Mouse (Mus musculus): ENCODE results near the gene Rsad2. TPM values are rescaled to one million over a fixed set of nuclear protein-coding genes. Genes with fewer than 3 reads are reported as not detected.

Rsad2 gene
- polyA plus RNA-seq, 1 experiment from 2014 or later: 0.15 TPM

- Histone ChIP-seq H3K36me3 (peaks cover 15% of the 10 kb centered on the region), H3K27me3 (no peaks in the 10 kb centered on the region), H3K9me3 (no peaks in the 10 kb centered on the region), H3K4me3 (replicated peaks) (no peak overlapping the region), H3K4me2 (replicated peaks) (no peak overlapping the region), H3K27ac (no peak overlapping the region), H3K9ac (replicated peaks) (no peak overlapping the region), H3K4me1 (replicated peaks) (peaks cover 53% of the 10 kb centered on the region)
- 98% methylated on average over 3 of the region's 3 CpGs for WGBS
- no peak for ATAC-seq
Measured at GRCm38 (mm10) chr12:26410443-26410842, 45.8 kb downstream of the Rsad2 start.

GRCm38 (mm10) chr12:26408707-26409106, 47.5 kb downstream of the Rsad2 start:
- H3K36me3 ChIP-seq: peaks cover 28% of the 10 kb centered on the region
- H3K4me1 ChIP-seq (replicated peaks): peaks cover 52% of the 10 kb centered on the region
- H3K9ac ChIP-seq (replicated peaks): no peak overlapping the region
- ATAC-seq: no peak
- H3K27ac ChIP-seq: no peak overlapping the region
- H3K27me3 ChIP-seq: no peaks in the 10 kb centered on the region
- no peak overlapping the region for H3K4me3 ChIP-seq (replicated peaks)
- 70% methylated on average over 9 of the region's 9 CpGs for WGBS
- no peak overlapping the region for H3K4me2 ChIP-seq (replicated peaks)
- no peaks in the 10 kb centered on the region for H3K9me3 ChIP-seq

- Histone ChIP-seq H3K9ac (replicated peaks) (no peak overlapping the region), H3K36me3 (peaks cover 40% of the 10 kb centered on the region), H3K27me3 (no peaks in the 10 kb centered on the region), H3K4me3 (replicated peaks) (no peak overlapping the region), H3K9me3 (no peaks in the 10 kb centered on the region), H3K27ac (peak overlapping the region; percentile 35; the same call in 1 of the 2 replicates), H3K4me2 (replicated peaks) (no peak overlapping the region), H3K4me1 (replicated peaks) (peaks cover 22% of the 10 kb centered on the region; the same call in 1 of the 2 replicates)
- 84% methylated on average over 11 of the region's 11 CpGs for WGBS
- ATAC-seq: no peak
Measured at GRCm38 (mm10) chr12:26404781-26405702, 51.2 kb downstream of the Rsad2 start.

GRCm38 (mm10) chr12:26403372-26404125, 52.7 kb downstream of the Rsad2 start:
- no peaks in the 10 kb centered on the region for H3K9me3 ChIP-seq
- H3K4me3 ChIP-seq (replicated peaks): no peak overlapping the region
- 87% methylated on average over 16 of the region's 16 CpGs for WGBS
- H3K4me1 ChIP-seq (replicated peaks): peaks cover 17% of the 10 kb centered on the region; the same call in 1 of the 2 replicates
- no peak overlapping the region for H3K27ac ChIP-seq
- H3K27me3 ChIP-seq: no peaks in the 10 kb centered on the region
- H3K4me2 ChIP-seq (replicated peaks): no peak overlapping the region
- H3K36me3 ChIP-seq: peaks cover 33% of the 10 kb centered on the region
- ATAC-seq: no peak
- H3K9ac ChIP-seq (replicated peaks): no peak overlapping the region

GRCm38 (mm10) chr12:26401696-26402470, 54.4 kb downstream of the Rsad2 start:
- WGBS: 85% methylated on average over 10 of the region's 10 CpGs

GRCm38 (mm10) chr12:26401254-26401653, 55.0 kb downstream of the Rsad2 start:
- no peak overlapping the region for H3K27ac ChIP-seq
- WGBS: 95% methylated on average over 1 of the region's 1 CpGs
- no peaks in the 10 kb centered on the region for H3K9me3 ChIP-seq

More at GRCm38 (mm10) chr12:26401696-26402470, 54.4 kb downstream of the Rsad2 start:
- H3K27ac ChIP-seq: no peak overlapping the region
- H3K9me3 ChIP-seq: no peaks in the 10 kb centered on the region
- H3K36me3 ChIP-seq: peaks cover 25% of the 10 kb centered on the region
- H3K4me1 ChIP-seq (replicated peaks): 0 out of 2 replicates have a peak, but pooled peaks cover 15% of the 10 kb centered on the region
- H3K9ac ChIP-seq (replicated peaks): no peak overlapping the region
- H3K4me2 ChIP-seq (replicated peaks): no peak overlapping the region
- H3K27me3 ChIP-seq: no peaks in the 10 kb centered on the region
- H3K4me3 ChIP-seq (replicated peaks): no peak overlapping the region
- no peak for ATAC-seq

GRCm38 (mm10) chr12:26400762-26401161, 55.5 kb downstream of the Rsad2 start:
- H3K36me3 ChIP-seq: peaks cover 25% of the 10 kb centered on the region
- no peaks in the 10 kb centered on the region for H3K27me3 ChIP-seq
- 0 out of 2 replicates have a peak, but pooled peaks cover 11% of the 10 kb centered on the region for H3K4me1 ChIP-seq (replicated peaks)
- H3K27ac ChIP-seq: no peak overlapping the region
- H3K4me3 ChIP-seq (replicated peaks): no peak overlapping the region
- 92% methylated on average over 1 of the region's 1 CpGs for WGBS
- no peak overlapping the region for H3K9ac ChIP-seq (replicated peaks)
- H3K4me2 ChIP-seq (replicated peaks): no peak overlapping the region
- no peak for ATAC-seq
- no peaks in the 10 kb centered on the region for H3K9me3 ChIP-seq

More at GRCm38 (mm10) chr12:26401254-26401653, 55.0 kb downstream of the Rsad2 start:
- peaks cover 25% of the 10 kb centered on the region for H3K36me3 ChIP-seq
- H3K4me3 ChIP-seq (replicated peaks): no peak overlapping the region
- ATAC-seq: no peak
- H3K27me3 ChIP-seq: no peaks in the 10 kb centered on the region
- no peak overlapping the region for H3K4me2 ChIP-seq (replicated peaks)
- H3K4me1 ChIP-seq (replicated peaks): 0 out of 2 replicates have a peak, but pooled peaks cover 15% of the 10 kb centered on the region
- H3K9ac ChIP-seq (replicated peaks): no peak overlapping the region

- Histone ChIP-seq H3K4me2 (replicated peaks) (no peak overlapping the region), H3K36me3 (peaks cover 18% of the 10 kb centered on the region), H3K4me3 (replicated peaks) (no peak overlapping the region), H3K9me3 (no peaks in the 10 kb centered on the region), H3K27me3 (no peaks in the 10 kb centered on the region), H3K9ac (replicated peaks) (no peak overlapping the region), H3K4me1 (replicated peaks) (peaks cover 10% of the 10 kb centered on the region), H3K27ac (no peak overlapping the region)
- no peak for ATAC-seq
- 89% methylated on average over 6 of the region's 6 CpGs for WGBS
Measured at GRCm38 (mm10) chr12:26399391-26399790, 56.9 kb downstream of the Rsad2 start.

GRCm38 (mm10) chr12:26398597-26398996, 57.7 kb downstream of the Rsad2 start:
- no peak overlapping the region for H3K27ac ChIP-seq
- no peak for ATAC-seq
- no peaks in the 10 kb centered on the region for H3K9me3 ChIP-seq
- H3K27me3 ChIP-seq: no peaks in the 10 kb centered on the region
- H3K4me3 ChIP-seq (replicated peaks): no peak overlapping the region
- H3K4me2 ChIP-seq (replicated peaks): no peak overlapping the region
- peaks cover 16% of the 10 kb centered on the region for H3K4me1 ChIP-seq (replicated peaks)
- H3K9ac ChIP-seq (replicated peaks): no peak overlapping the region
- WGBS: 77% methylated on average over 2 of the region's 2 CpGs
- peaks cover 11% of the 10 kb centered on the region for H3K36me3 ChIP-seq

- Histone ChIP-seq H3K4me1 (replicated peaks) (peaks cover 16% of the 10 kb centered on the region), H3K9me3 (no peaks in the 10 kb centered on the region), H3K27me3 (no peaks in the 10 kb centered on the region), H3K9ac (replicated peaks) (no peak overlapping the region), H3K27ac (peak overlapping the region; percentile 56), H3K4me3 (replicated peaks) (no peak overlapping the region), H3K36me3 (no peaks in the 10 kb centered on the region), H3K4me2 (replicated peaks) (no peak overlapping the region)
- 68% methylated on average over 13 of the region's 13 CpGs for WGBS
- 0 out of 2 replicates have a peak, but pooled peaks have one; percentile 58 for ATAC-seq
Measured at GRCm38 (mm10) chr12:26394485-26395470, 61.5 kb downstream of the Rsad2 start.
